Mouse (Mus musculus): ENCODE measurements around the gene Babam2.

- no peak for TF ChIP-seq CTCF (IDR thresholded peaks at IDR 0.05; ENCODE audit: borderline replicate concordance, extremely low read depth, insufficient read depth, insufficient read length)
- TF ChIP-seq POLR2A (IDR thresholded peaks at IDR 0.05; ENCODE audit: borderline replicate concordance, extremely low read depth, insufficient read depth, insufficient read length, poor library complexity, severe bottlenecking), result no peak
Measured at GRCm38 (mm10) chr5:32072877-32073276, 375.4 kb downstream of the Babam2 start.

All from brain, embryonic 14.5 days (tissue).